Mouse (Mus musculus) adrenal gland (tissue): ENCODE measurements at regions not wholly inside any gene's neighbourhood (a gene's known extent, or its start where the extent isn't known, plus 50 kb on each side); places are given as distances from the start of the nearest gene placed in this dataset.

ENCODE experiments used
- intact Hi-C: fragments of 180-260 bp; cut with DNase I; formaldehyde crosslinking; loops from one replicate; pipeline ENCODE4 v1.15.1; 2025

GRCm38 (mm10) chr9:67610696-67611095 is 51.2 kb upstream of the Tln2 start:
- intact Hi-C loops = no loop called here

- intact Hi-C loops = no loop called here
Observed at GRCm38 (mm10) chr9:67611676-67612075, 52.2 kb upstream of the Tln2 start.

- intact Hi-C loops = no loop called here
Observed at GRCm38 (mm10) chr9:67612101-67612500, 52.6 kb upstream of the Tln2 start.

- intact Hi-C loops = no loop called here
Observed at GRCm38 (mm10) chr9:67614068-67614727, 54.7 kb upstream of the Tln2 start.

DNA sequence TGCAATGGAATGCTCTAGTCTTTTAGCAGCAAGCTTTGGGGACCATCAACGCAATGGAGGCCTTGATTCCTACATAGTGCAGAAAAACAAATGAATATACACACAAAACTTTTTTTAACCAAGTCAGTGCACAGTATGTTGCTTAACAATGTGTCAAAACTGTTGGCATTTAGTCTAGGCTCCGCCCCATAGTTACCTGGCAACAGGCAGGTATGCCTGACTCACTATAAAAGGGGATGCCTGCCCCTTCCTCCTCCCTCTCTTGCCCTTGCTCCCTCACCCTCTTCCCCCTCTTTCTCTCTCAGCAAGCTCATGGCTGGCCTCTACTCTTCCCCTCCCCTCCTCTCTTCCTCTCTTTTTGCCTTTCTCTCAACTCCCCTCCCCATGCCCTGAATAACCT is 56.7 kb upstream of the Tln2 start:
- intact Hi-C loops = no loop called here

GRCm38 (mm10) chr9:67617341-67618217 is 58.1 kb upstream of the Tln2 start:
- intact Hi-C loops = no loop called here

DNA sequence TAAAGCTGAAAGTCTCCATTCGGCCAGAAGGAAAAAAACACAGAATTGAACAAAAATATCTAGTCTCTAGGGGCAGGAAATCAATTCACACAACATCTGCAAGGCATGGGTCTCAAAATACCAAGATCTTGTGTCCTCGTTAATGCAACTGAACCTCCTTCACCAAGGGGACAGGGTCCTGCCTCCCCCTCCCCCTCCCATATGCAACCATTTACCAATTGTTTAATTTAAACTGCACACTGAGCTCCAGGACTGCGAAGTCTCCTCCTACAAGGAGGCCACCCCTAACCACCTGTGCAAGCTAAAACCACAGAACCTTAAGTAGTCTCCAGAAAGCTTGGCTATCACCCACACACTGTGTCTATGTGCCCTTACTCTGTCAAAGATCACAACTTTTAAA is 61.4 kb upstream of the Tln2 start:
- intact Hi-C loops = no loop called here

DNA sequence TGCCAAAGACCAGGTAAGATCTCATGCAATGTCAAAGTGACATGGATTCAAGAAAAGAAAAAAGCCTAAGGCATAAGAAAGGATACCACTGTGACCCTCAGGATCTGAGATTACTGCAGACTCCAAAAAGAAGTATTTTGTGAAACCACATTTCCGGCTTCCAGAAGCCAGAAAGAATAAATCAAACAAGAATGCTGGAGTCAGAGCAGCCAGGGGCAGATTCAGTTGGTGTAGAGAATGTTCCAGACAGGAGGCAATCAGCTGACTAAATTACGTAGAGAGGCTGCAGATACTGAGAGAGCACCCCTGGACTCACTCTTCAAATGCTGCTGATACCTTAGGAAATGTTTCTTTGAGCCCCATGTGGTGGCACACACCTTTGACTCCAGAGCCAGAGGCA is 67.7 kb upstream of the Tln2 start:
- intact Hi-C loops = no loop called here

DNA sequence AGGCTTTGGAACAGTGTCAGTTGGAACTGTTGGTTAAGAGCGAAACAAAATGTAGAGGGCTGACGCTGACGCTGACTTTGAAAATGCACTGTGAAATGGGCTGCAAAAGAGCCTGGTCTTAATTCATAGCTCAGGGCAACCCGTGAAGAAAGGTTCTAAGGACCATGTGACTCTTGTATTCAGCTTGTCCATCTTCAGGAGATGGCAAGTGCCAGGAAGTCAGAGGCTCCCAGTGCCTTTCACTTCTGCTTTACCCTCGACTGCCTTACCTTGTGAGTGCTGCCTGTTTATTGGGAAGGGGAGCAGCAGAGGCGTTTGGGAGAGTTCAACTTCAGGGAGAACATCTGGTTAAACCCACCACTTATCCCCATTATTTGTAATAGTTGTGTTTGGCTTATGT is 70.1 kb upstream of the Tln2 start:
- intact Hi-C loops = loop anchor here (5.0 kb wide), 1 partner anchor 312 kb away; no protein-coding TSS in a partner anchor

GRCm38 (mm10) chr9:67630173-67630572 is 70.7 kb upstream of the Tln2 start:
- intact Hi-C loops = loop anchor here (5.0 kb wide), 1 partner anchor 313 kb away; no protein-coding TSS in a partner anchor

DNA sequence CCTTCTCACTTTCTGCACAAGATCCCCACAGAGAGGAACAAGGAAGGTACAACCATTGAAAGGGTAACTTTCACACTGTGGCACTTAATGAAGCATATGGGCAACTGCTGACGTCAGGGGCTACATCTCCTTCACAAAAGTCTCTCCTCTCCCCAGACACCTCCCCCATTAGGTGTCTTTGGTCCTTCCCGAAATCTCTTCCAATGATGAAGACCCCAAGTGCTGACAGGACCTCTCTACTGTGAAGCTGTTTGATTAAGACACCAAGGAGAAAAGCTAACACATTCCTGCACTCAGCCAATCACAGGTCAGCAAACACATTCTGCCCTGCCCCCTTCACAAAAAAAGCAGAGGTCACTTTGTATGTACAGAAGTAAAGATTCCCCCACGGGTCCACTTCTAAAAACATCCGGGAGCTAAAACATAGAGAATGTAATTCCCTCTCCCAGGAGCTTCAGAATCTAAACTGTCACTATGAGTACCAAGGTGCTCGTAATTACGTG is 72.3 kb upstream of the Tln2 start:
- intact Hi-C loops = loop anchor here (5.0 kb wide), 1 partner anchor 314 kb away; no protein-coding TSS in a partner anchor

GRCm38 (mm10) chr9:67632521-67633025 is 73.1 kb upstream of the Tln2 start:
- intact Hi-C loops = loop anchor here (5.0 kb wide), 1 partner anchor 315 kb away; no protein-coding TSS in a partner anchor

DNA sequence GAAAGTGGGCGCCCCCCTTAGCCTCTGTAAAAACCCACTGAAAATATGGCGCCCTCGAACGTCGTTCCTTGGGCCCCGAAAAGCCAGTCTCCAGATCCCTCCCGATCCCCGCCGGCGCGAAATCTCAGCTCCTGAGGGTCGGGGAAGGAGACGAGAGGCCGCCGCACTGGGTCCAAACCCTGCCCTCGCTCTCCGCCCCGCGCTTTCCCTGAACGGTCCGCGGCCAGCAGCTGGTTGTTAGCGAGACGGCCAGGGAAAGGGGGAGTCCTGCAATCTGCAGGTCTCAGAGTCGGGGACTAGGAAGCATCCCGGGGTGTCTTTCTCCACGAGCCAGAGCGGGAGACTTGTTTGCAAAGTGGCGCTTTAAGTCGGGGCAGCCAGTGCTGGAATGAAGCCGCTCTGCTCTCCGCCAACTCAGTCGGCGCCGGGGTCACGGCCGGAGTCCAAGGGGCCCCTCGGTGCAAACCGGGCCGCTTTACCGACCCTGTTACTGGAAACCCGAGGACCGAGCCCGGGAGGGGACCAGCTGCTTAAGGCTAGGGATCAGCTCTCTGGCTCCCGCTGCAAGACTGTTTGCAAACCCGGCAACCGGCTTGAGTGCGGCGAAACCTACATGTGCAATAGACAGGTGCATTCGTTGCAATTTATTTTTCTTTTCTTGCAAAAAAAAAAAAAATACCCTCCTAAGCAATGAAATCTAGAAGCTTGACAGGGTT is 73.7 kb upstream of the Tln2 start:
- intact Hi-C loops = loop anchor here (5.0 kb wide), 1 partner anchor 316 kb away; no protein-coding TSS in a partner anchor

DNA sequence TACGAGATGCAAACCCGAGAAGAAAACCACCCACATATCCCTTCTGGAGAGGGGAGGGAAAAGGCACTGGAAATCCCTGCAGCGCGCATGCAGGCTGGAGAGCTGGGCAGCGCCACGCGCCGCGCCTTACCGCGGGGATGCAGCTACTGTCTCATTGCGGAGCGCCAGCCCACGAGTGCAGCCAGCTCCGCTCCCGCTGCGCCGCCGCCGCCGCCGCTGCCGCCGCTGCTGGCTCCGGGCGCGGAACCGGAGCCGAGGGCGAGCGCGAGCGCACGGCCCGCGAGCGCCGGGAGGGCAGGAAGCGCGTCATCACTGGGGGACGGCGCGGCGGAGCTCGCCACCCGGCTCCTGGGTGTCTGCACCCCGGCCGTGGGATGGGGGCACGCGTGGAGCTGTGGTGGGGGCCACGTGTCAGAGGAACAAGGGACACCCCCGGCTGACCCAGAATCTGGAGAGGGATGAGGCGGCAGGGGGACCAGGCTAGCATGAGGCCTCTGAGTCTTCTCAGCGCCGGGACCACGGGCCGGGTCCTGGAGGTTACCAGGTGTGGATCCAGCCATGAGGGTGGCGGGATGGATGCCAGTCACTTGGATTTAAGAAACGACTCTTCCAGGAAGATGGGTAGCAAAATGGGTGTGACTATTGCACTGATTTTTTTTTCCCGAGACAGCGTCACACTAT is 74.4 kb upstream of the Tln2 start:
- intact Hi-C loops = loop anchor here (5.0 kb wide), 1 partner anchor 317 kb away; no protein-coding TSS in a partner anchor

GRCm38 (mm10) chr9:67646820-67647219 is 87.3 kb upstream of the Tln2 start:
- intact Hi-C loops = no loop called here

- intact Hi-C loops = no loop called here
Observed at GRCm38 (mm10) chr9:67664773-67665172, 94.5 kb upstream of the C2cd4b start.

GRCm38 (mm10) chr9:67670261-67671020 is 88.8 kb upstream of the C2cd4b start:
- intact Hi-C loops = no loop called here

DNA sequence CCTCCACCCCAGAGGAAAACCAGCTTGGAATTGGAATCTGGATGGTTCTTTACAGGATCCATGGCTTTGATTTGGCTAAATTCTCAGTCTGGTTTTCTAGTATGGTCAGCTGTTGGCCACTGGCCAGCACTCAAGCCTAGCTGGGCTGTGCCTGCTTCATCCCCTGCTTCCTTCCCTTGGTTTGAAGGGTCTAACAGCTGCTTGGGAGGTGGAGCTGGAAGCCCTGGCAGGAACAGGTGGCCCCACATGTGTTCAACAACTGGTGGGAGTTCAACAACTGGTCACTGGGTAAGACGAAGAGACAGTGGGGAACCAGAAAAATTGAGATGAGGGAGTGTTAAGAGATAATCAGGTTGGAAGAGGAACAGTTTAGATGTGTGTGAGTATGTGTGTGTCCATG is 82.3 kb upstream of the C2cd4b start:
- intact Hi-C loops = no loop called here

DNA sequence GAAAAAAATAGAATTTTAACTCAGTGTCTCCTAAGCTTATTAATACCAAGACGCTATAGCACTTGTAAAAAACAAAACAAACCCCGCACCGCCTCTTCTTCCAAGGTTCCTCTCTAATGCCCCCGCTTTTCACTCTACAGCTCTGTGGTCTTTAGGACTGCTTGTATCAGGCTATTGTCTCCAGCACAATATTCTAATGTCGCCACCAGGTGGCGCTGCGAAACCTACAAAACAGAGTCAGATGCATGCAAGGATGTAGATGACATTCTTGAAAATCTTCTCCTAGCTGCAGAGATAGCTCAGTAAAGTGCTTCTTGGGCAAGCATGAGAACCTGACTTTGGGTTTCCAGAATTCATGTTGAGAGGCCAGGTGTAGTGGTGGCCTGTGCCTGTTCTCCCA is 75.9 kb upstream of the C2cd4b start:
- intact Hi-C loops = loop anchor here (5.0 kb wide), 1 partner anchor 119 kb away; no protein-coding TSS in a partner anchor

DNA sequence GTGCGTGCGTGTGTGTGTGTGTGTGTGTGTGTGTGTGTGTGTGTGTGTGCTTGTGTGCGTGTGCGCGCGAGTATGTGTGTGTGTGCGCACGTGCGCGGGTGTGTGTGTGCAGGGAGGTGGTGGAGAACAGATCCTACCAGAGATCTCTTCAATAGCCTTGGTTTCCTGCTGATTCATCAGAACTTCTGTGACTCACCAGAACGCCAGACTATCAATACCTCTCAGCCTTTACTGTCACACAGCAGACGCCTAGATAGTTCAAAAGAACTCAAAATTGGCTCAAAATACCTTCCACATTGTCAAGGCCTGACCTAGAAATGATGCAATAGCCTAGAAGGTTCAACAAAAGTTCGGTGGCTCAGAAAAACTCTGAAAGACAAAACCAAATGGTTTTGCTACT is 66.8 kb upstream of the C2cd4b start:
- intact Hi-C loops = no loop called here
